Mouse (Mus musculus) embryonic fibroblast, embryonic 13.5 days (primary cell): ENCODE measurements around the gene Twf2. TPM values are rescaled to one million over a fixed set of nuclear protein-coding genes. Genes with fewer than 3 reads are reported as not detected.
A peak's percentile ranks its signal among the peaks of the same experiment; 100 is the strongest.

Experiments
- H3K27ac ChIP-seq: 2 replicates; pipeline ENCODE4 v1.5.1; 2012; ENCODE audit warnings: low read length, control low read depth, inconsistent platforms; ENCODE audit not compliant: insufficient read depth
- H3K4me1 ChIP-seq: 2 replicates; pipeline ENCODE4 v1.6.1; 2011; ENCODE audit warnings: low read length; ENCODE audit not compliant: control insufficient read depth, insufficient read depth
- H3K4me3 ChIP-seq: 2 replicates; pipeline ENCODE4 v1.5.1; 2011; ENCODE audit warnings: mild to moderate bottlenecking, control low read depth, low read length; ENCODE audit not compliant: insufficient read depth
- CTCF ChIP-seq: IDR thresholded peaks from 2 replicates; pipeline ENCODE4 v1.5.1; 2011; ENCODE audit warnings: mild to moderate bottlenecking, control low read depth, low read length, moderate library complexity, borderline replicate concordance; ENCODE audit not compliant: insufficient read depth
- POLR2A ChIP-seq: IDR thresholded peaks from 2 replicates; pipeline ENCODE4 v1.6.1; 2011; ENCODE audit warnings: low read depth, mild to moderate bottlenecking, control low read depth, low read length, moderate library complexity
- polyA plus RNA-seq: library from polyadenylated mRNA; stranded (reverse); fragments of >200 nt; gene quantifications from 2 replicates; pipeline ENCODE4 v1.2.4, GENCODE M21; 2011; ENCODE audit warnings: low read depth; ENCODE audit not compliant: missing spikeins, insufficient read length

The Twf2 gene
- polyA plus RNA-seq, 1 experiment: 17.6 TPM

- TF ChIP-seq CTCF (no peak), POLR2A (no peak)
- Histone ChIP-seq H3K4me1 (peaks cover 2% of the 10 kb centered on the region; the same call in 1 of the 2 replicates), H3K4me3 (no peak overlapping the region), H3K27ac (no peak overlapping the region)
Measured at GRCm38 (mm10) chr9:106209954-106210353, 7.0 kb downstream of the Twf2 start.

GRCm38 (mm10) chr9:106210853-106211609, 8.1 kb downstream of the Twf2 start:
- Histone ChIP-seq H3K4me3 (no peak overlapping the region), H3K4me1 (peaks cover 2% of the 10 kb centered on the region; the same call in 1 of the 2 replicates), H3K27ac (no peak overlapping the region)
- TF ChIP-seq CTCF (no peak), POLR2A (no peak)

- Histone ChIP-seq H3K4me1 (no peaks in the 10 kb centered on the region; the same call in 1 of the 2 replicates), H3K27ac (peak overlapping the region; percentile 9; the same call in 1 of the 2 replicates), H3K4me3 (no peak overlapping the region)
- TF ChIP-seq POLR2A: peak; percentile 43; the same call in 1 of the 2 replicates
- peak; percentile 98 for TF ChIP-seq CTCF
Measured at GRCm38 (mm10) chr9:106211680-106212593, 9.0 kb downstream of the Twf2 start.

GRCm38 (mm10) chr9:106212594-106212981, 9.7 kb downstream of the Twf2 start:
- H3K4me1 ChIP-seq: no peaks in the 10 kb centered on the region; the same call in 1 of the 2 replicates
- H3K4me3 ChIP-seq: no peak overlapping the region
- no peak overlapping the region for H3K27ac ChIP-seq
- TF ChIP-seq CTCF (no peak), POLR2A (no peak)

GRCm38 (mm10) chr9:106215341-106216125, 12.6 kb downstream of the Twf2 start:
- TF ChIP-seq CTCF: no peak
- TF ChIP-seq POLR2A: no peak
- Histone ChIP-seq H3K4me3 (no peak overlapping the region), H3K4me1 (no peaks in the 10 kb centered on the region; the same call in 1 of the 2 replicates), H3K27ac (no peak overlapping the region)

GRCm38 (mm10) chr9:106216971-106217370, 14.1 kb downstream of the Twf2 start:
- Histone ChIP-seq H3K4me3 (no peak overlapping the region), H3K4me1 (no peaks in the 10 kb centered on the region), H3K27ac (no peak overlapping the region)
- TF ChIP-seq CTCF (no peak), POLR2A (no peak)

- H3K4me3 ChIP-seq: no peak overlapping the region
- no peaks in the 10 kb centered on the region for H3K4me1 ChIP-seq
- H3K27ac ChIP-seq: no peak overlapping the region
- TF ChIP-seq CTCF: no peak
- TF ChIP-seq POLR2A: no peak
Measured at GRCm38 (mm10) chr9:106220894-106221523, 18.1 kb downstream of the Twf2 start.

GRCm38 (mm10) chr9:106222261-106222851, 19.4 kb downstream of the Twf2 start, which contains the start of gene Tlr9:
Gene Tlr9 (plus strand): TSS chr9:106222598.
- H3K4me1 ChIP-seq: 0 out of 2 replicates have a peak, but pooled peaks cover 2% of the 10 kb centered on the region
- no peak within 1 kb of the TSS for H3K27ac ChIP-seq
- no peak within 1 kb of the TSS for H3K4me3 ChIP-seq
- TF ChIP-seq CTCF (no peak), POLR2A (no peak)

GRCm38 (mm10) chr9:106222994-106223393, 20.1 kb downstream of the Twf2 start:
- TF ChIP-seq CTCF (no peak), POLR2A (no peak)
- Histone ChIP-seq H3K27ac (no peak overlapping the region), H3K4me3 (no peak overlapping the region), H3K4me1 (0 out of 2 replicates have a peak, but pooled peaks cover 2% of the 10 kb centered on the region)
